Mouse (Mus musculus) kidney, postnatal 14 days (tissue): ENCODE data around the gene Lrba.
A peak's percentile ranks its signal among the peaks of the same experiment; 100 is the strongest.

ENCODE experiments used
- DNase-seq: peaks from one replicate; pipeline ENCODE4 v3.0.0; 2022; ENCODE audit warnings: mixed read lengths

Lrba gene

GRCm38 (mm10) chr3:86224564-86225421 lies at the start of gene Lrba:
Gene Lrba, plus strand, starts transcription at chr3:86224680.
- peak; percentile 90 for DNase-seq

GRCm38 (mm10) chr3:86179714-86180113 lies 44.8 kb upstream of the Lrba start:
- DNase-seq: no peak

GRCm38 (mm10) chr3:86181107-86181506 lies 43.4 kb upstream of the Lrba start:
- no peak for DNase-seq

GRCm38 (mm10) chr3:86184546-86184945 lies 39.9 kb upstream of the Lrba start:
- no peak for DNase-seq

GRCm38 (mm10) chr3:86187736-86188389 lies 36.6 kb upstream of the Lrba start:
- DNase-seq: no peak

- no peak for DNase-seq
Observed at GRCm38 (mm10) chr3:86195981-86196380, 28.5 kb upstream of the Lrba start.

GRCm38 (mm10) chr3:86196471-86196870 lies 28.0 kb upstream of the Lrba start:
- no peak for DNase-seq

GRCm38 (mm10) chr3:86201645-86202175 lies 22.8 kb upstream of the Lrba start:
- no peak for DNase-seq

- DNase-seq: no peak
Observed at GRCm38 (mm10) chr3:86202449-86202848, 22.0 kb upstream of the Lrba start.

GRCm38 (mm10) chr3:86204608-86205358 lies 19.7 kb upstream of the Lrba start:
- DNase-seq: no peak

- no peak for DNase-seq
Observed at GRCm38 (mm10) chr3:86206556-86206955, 17.9 kb upstream of the Lrba start.

GRCm38 (mm10) chr3:86210267-86210939 lies 14.1 kb upstream of the Lrba start:
- DNase-seq: no peak

- DNase-seq: no peak
Observed at GRCm38 (mm10) chr3:86210959-86211358, 13.5 kb upstream of the Lrba start.

- no peak for DNase-seq
Observed at GRCm38 (mm10) chr3:86214248-86214647, 10.2 kb upstream of the Lrba start.

- peak; percentile 94 for DNase-seq
Observed at GRCm38 (mm10) chr3:86223634-86224313, 706 bp upstream of the Lrba start.

GRCm38 (mm10) chr3:86224314-86224563 lies 241 bp upstream of the Lrba start:
- no peak for DNase-seq

GRCm38 (mm10) chr3:86231532-86232086 lies 7.1 kb downstream of the Lrba start:
- no peak for DNase-seq

- DNase-seq: no peak
Observed at GRCm38 (mm10) chr3:86247193-86247592, 22.7 kb downstream of the Lrba start.

GRCm38 (mm10) chr3:86251212-86251611 lies 26.7 kb downstream of the Lrba start:
- no peak for DNase-seq

- DNase-seq: no peak
Observed at GRCm38 (mm10) chr3:86252588-86252987, 28.1 kb downstream of the Lrba start.

- peak; percentile 25 for DNase-seq
Observed at GRCm38 (mm10) chr3:86253071-86253470, 28.6 kb downstream of the Lrba start.

- DNase-seq: peak; percentile 13
Observed at GRCm38 (mm10) chr3:86253791-86254190, 29.3 kb downstream of the Lrba start.
